Mouse (Mus musculus): Measurements from ENCODE around the gene Klhl34. TPM values are rescaled to one million over a fixed set of nuclear protein-coding genes. Genes with fewer than 3 reads are reported as not detected.
A peak's percentile ranks its signal among the peaks of the same experiment; 100 is the strongest.

Gene Klhl34
- polyA plus RNA-seq (2016; fragmentation: Nextera tagmentation; extraction: Ambion mirVana): 2.3 TPM in 2 replicates

GRCm38 (mm10) chrX:157818207-157818920 lies at the start of gene Klhl34:
Gene Klhl34 (plus strand): TSS chrX:157818435.
- H3K9me3 ChIP-seq: no peaks in the 10 kb centered on the region
- no peaks in the 10 kb centered on the region for H3K4me1 ChIP-seq
- ATAC-seq (ENCODE audit: insufficient number of reproducible peaks, insufficient read depth, low FRiP score, low TSS enrichment): 0 out of 2 replicates have a peak, but pooled peaks have one; percentile 18
- peak within 1 kb of the TSS; percentile 50 for H3K4me2 ChIP-seq (replicated peaks)
- peak within 1 kb of the TSS; percentile 12 for H3K4me3 ChIP-seq
- no peaks in the 10 kb centered on the region for H3K36me3 ChIP-seq
- 39% methylated on average over 28 of the region's 28 CpGs for WGBS
- no peak within 1 kb of the TSS for H3K27ac ChIP-seq
- H3K9ac ChIP-seq: no peak within 1 kb of the TSS
- H3K27me3 ChIP-seq: peaks cover 18% of the 10 kb centered on the region; the same call in 1 of the 2 replicates

GRCm38 (mm10) chrX:157801669-157802068 lies 16.6 kb upstream of the Klhl34 start:
- no peak overlapping the region for H3K4me2 ChIP-seq (replicated peaks)
- H3K27ac ChIP-seq: no peak overlapping the region
- WGBS: 90% methylated on average over 2 of the region's 2 CpGs
- no peak for ATAC-seq (ENCODE audit: insufficient number of reproducible peaks, insufficient read depth, low FRiP score, low TSS enrichment)
- no peaks in the 10 kb centered on the region for H3K36me3 ChIP-seq
- H3K9me3 ChIP-seq: no peaks in the 10 kb centered on the region
- no peaks in the 10 kb centered on the region for H3K27me3 ChIP-seq
- H3K4me1 ChIP-seq: no peaks in the 10 kb centered on the region
- H3K9ac ChIP-seq: no peak overlapping the region
- no peak overlapping the region for H3K4me3 ChIP-seq

- ATAC-seq (ENCODE audit: insufficient number of reproducible peaks, insufficient read depth, low FRiP score, low TSS enrichment): no peak
- Histone ChIP-seq H3K4me3 (no peak overlapping the region), H3K9me3 (no peaks in the 10 kb centered on the region), H3K36me3 (no peaks in the 10 kb centered on the region), H3K9ac (no peak overlapping the region), H3K4me2 (replicated peaks) (no peak overlapping the region), H3K4me1 (no peaks in the 10 kb centered on the region), H3K27ac (no peak overlapping the region), H3K27me3 (no peaks in the 10 kb centered on the region)
- 64% methylated on average over 1 of the region's 1 CpGs for WGBS
These were observed 8.5 kb upstream of the Klhl34 start for GRCm38 (mm10) chrX:157809721-157810120.

GRCm38 (mm10) chrX:157817571-157818206 lies 546 bp upstream of the Klhl34 start:
- no peaks in the 10 kb centered on the region for H3K4me1 ChIP-seq
- ATAC-seq (ENCODE audit: insufficient number of reproducible peaks, insufficient read depth, low FRiP score, low TSS enrichment): peak; percentile 57; the same call in 1 of the 2 replicates
- no peaks in the 10 kb centered on the region for H3K36me3 ChIP-seq
- no peak overlapping the region for H3K27ac ChIP-seq
- H3K4me3 ChIP-seq: peak overlapping the region; percentile 12
- H3K27me3 ChIP-seq: peaks cover 18% of the 10 kb centered on the region; the same call in 1 of the 2 replicates
- peak overlapping the region; percentile 50 for H3K4me2 ChIP-seq (replicated peaks)
- WGBS: 25% methylated on average over 31 of the region's 31 CpGs
- H3K9ac ChIP-seq: no peak overlapping the region
- H3K9me3 ChIP-seq: no peaks in the 10 kb centered on the region

- no peaks in the 10 kb centered on the region for H3K9me3 ChIP-seq
- WGBS: 85% methylated on average over 13 of the region's 13 CpGs
- no peaks in the 10 kb centered on the region for H3K4me1 ChIP-seq
- no peak overlapping the region for H3K27ac ChIP-seq
- ATAC-seq (ENCODE audit: insufficient number of reproducible peaks, insufficient read depth, low FRiP score, low TSS enrichment): no peak
- peaks cover 18% of the 10 kb centered on the region; the same call in 1 of the 2 replicates for H3K27me3 ChIP-seq
- H3K9ac ChIP-seq: no peak overlapping the region
- no peak overlapping the region for H3K4me2 ChIP-seq (replicated peaks)
- no peaks in the 10 kb centered on the region for H3K36me3 ChIP-seq
- no peak overlapping the region for H3K4me3 ChIP-seq
These were observed 656 bp downstream of the Klhl34 start for GRCm38 (mm10) chrX:157818921-157819260.

- no peak for ATAC-seq (ENCODE audit: insufficient number of reproducible peaks, insufficient read depth, low FRiP score, low TSS enrichment)
- no peaks in the 10 kb centered on the region for H3K4me1 ChIP-seq
- no peak overlapping the region for H3K4me2 ChIP-seq (replicated peaks)
- H3K27me3 ChIP-seq: no peaks in the 10 kb centered on the region
- no peak overlapping the region for H3K4me3 ChIP-seq
- no peak overlapping the region for H3K9ac ChIP-seq
- WGBS: 75% methylated on average over 4 of the region's 4 CpGs
- no peak overlapping the region for H3K27ac ChIP-seq
- no peaks in the 10 kb centered on the region for H3K36me3 ChIP-seq
- no peaks in the 10 kb centered on the region for H3K9me3 ChIP-seq
These were observed 11.7 kb downstream of the Klhl34 start for GRCm38 (mm10) chrX:157829983-157830382.

Other genes with a start within 250 kb of the Klhl34 start
- gene Yy2, start 249.4 kb upstream of the Klhl34 start, polyA plus RNA-seq (2016; fragmentation: Nextera tagmentation; extraction: Ambion mirVana): 4.1 and 5.2 TPM in 2 replicates
- 25.5 and 27.1 TPM in 2 replicates for gene Mbtps2, start 219.7 kb upstream of the Klhl34 start, polyA plus RNA-seq (2016; fragmentation: Nextera tagmentation; extraction: Ambion mirVana)
- 3.5 and 3.7 TPM in 2 replicates for gene Smpx, start 119.5 kb upstream of the Klhl34 start, polyA plus RNA-seq (2016; fragmentation: Nextera tagmentation; extraction: Ambion mirVana)
- 6.8 and 7.1 TPM in 2 replicates for gene Cnksr2, start 224.9 kb downstream of the Klhl34 start, polyA plus RNA-seq (2016; fragmentation: Nextera tagmentation; extraction: Ambion mirVana)

All from embryonic facial prominence, embryonic 12.5 days (tissue).